Mouse (Mus musculus) gastrocnemius, adult 18-20 months (tissue): ENCODE results near the gene 1700028K03Rik. TPM values are rescaled to one million over a fixed set of nuclear protein-coding genes. Genes with fewer than 3 reads are reported as not detected.

Experiments
- DNase-seq: peaks from one replicate; pipeline ENCODE4 v3.0.0; 2021; ENCODE audit warnings: low spot score
- long read RNA-seq, 2 experiments: library from polyadenylated mRNA; stranded (forward); transcript quantifications; one replicate each; pipeline ENCODE4 v2.0.0; 2021
- total RNA-seq, 2 experiments: library from RNA; stranded (reverse); gene quantifications; 2 replicates each; pipeline ENCODE4 v1.2.3; 2021

1700028K03Rik gene
- under 1 TPM in 1 of 2 experiments, not detected in 1; 0.05 TPM for total RNA-seq
- long read RNA-seq, experiment 1 = 0 reads
- long read RNA-seq, experiment 2 = 0 reads

DNA sequence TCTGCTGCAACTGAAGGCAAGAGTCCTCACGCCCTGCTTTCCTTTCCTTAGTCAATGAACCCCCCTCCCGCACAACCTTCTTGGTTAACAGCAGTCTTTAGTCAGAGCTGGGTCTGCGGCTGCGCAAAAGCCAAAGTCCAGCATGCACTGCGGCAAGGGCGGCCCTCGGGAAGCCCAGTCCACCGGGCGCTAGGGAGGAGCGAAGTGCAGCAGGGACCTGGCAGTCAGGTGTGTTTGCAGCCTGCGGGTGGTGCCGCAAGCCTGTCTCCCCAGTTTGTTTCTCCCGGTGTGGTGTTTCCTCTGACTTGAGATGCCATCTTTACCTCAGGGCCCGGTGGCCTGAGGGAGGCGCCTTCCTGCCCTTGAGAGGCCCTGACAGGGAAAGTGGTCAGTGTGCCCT lies at the start of gene 1700028K03Rik:
Gene 1700028K03Rik (plus strand): TSS at position 129 of the 400 bp plus-strand sequence.
- no peak for DNase-seq

DNA sequence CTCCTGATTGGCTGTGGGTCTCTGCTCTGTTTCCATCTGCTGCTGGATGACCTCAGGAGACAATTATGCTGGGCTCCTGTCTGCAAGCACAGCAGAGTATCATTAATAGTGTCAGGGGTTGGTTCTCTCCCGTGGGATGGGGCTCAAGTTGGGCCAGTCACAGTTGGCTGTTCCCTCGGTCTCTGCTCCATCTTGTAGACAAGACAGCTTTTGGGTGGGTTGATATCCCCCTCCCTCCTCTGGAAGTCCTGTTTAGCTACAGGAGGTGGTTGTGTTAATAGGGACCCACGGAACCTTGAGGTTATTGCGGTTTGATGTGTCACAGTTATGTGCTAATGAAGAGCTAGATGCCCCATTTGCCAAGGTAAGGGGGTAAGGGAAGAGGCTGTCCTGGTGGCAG lies 45.5 kb upstream of the 1700028K03Rik start:
- no peak for DNase-seq

DNA sequence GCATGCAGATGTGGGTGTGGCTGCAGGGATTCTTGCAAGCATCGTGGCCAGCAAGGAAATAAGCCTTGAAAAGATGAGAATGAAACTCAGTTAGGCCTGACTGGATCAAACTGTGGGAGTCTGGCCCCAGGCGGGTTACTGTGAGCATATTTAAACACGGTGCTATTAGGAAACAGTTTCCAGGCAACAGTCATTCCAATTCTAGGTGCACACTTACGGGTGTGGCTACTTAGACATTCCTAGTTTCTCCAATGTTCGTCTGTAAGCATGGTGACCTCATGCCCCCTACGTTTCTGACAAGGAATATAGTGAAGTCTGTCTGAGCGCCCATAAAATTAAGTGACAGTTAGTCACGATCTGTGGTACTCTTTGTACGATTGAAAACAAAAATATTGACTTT lies 43.5 kb upstream of the 1700028K03Rik start:
- DNase-seq = no peak

DNA sequence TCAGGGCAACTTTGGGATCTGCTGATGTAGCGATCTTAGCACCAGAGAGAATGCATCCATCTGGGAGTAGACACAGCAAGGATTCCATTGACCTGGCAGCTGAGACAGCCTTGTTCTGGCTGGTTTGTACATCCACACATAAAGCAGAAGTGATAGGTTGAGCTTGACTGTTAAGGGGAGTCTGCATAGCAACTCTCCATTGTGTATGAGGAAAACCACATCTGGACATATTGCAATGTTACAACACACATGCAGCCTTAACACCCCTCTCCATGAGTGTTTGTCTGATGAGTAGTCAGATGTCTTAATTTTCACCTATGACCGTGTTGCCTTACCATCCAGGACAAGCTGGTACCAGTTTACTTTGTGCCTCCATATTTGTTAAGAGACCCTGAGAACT lies 42.0 kb upstream of the 1700028K03Rik start:
- no peak for DNase-seq

DNA sequence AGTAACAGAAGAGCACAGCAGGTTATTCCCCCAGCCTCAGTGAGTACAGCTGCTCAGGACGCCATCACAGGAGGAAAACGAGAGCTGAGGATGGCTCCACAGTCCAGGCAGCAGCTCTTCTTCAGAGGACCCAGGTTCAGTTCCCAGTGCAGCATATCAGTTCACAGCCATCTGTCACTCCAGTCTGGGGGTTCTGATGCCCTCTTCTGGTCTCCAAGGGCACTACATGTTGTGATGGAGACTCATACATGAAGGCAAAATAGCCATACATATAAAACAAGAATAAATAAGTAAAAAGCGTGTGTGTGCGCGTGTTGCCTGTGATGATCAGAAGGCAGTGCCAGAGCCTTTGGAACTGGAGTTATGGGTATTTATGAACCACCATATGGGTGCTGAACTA lies 39.8 kb upstream of the 1700028K03Rik start:
- no peak for DNase-seq

DNA sequence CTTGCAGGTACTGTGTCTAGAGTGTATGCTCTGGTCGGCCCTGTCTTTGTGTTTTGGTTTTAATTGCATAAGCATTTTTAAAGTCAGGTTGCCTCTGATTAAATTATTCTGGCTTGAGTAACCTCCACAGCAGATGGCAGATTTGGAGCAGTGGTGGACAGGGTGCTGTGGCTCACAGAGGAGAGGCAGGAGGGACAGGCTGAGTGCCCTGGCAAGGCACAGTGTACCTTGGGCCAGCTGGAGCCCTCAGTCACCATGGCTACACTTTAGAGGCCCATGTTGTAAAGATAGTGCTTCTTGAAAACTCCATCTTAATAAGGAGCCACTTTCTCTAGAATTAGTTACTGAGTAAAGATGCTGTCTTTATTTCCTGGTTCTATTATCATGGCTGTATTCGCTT lies 38.5 kb upstream of the 1700028K03Rik start:
- DNase-seq = no peak

DNA sequence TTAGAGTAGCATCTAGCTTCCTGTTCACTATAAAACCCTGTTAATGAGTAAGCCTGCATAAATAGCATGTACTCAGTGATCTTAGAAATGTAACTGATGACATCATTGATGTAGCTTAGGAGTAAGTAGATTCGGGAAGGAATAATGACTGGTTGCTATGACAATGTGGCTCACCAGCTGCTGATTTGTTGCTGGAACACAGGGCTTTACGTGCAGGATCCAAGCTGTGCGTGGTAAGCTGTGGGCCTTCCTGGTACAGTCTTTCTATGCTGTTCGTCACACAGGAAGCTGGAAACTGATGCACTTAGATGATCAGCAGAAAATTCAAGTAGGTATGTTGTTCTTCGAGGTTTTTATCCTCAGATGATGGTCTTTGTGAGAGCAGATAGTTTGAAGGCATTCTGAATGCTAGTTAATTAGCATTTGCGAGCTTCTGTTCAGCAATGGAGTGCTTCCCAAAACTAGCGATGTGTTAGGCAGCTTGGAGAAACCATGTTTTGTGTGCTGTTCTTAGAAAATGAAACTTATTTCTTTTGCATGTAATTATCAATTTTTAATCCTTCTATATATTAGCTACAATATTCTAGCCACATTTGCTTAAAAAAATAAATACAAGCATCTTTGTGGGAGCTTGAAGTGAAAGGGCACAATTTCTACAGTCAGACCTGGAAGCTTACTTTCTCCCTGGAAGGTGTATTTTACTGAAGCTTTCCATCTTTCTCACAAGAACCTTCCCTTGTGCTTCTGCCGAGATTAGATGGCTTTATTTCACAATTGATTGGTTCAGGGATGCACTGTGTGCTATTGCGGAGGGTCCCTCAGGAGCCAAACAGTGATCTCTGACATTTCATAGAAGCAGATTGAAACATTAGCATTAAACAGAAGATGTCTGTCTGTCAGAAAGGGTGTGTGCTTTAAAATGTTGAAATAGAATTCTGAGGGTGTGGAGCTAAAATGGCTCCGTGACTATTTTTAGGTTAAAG lies 36.7 kb upstream of the 1700028K03Rik start:
- no peak for DNase-seq

DNA sequence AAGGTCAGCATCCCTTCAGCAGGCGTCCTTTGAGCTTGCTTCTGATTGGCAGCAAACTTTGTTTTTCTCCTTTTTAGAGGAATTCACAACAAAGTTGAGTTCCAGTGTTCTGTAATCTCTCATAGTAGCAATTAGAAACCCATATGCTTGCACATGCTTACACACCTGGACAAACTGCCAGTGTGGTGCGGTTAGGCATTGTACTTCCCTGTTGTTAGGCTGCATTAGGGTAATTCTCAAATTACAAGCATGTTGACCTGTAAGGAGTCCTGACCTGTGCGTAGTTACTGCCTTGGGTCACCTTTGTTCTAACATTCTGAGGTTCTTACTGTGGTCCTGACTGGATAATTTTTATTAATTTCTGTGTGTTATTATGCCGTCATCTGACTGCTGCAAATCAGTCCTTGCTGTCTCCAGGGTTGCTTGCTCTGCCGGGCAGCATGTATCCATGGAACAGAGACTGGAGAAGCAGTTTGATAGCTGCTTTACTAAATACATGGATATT lies 35.7 kb upstream of the 1700028K03Rik start:
- DNase-seq = no peak

DNA sequence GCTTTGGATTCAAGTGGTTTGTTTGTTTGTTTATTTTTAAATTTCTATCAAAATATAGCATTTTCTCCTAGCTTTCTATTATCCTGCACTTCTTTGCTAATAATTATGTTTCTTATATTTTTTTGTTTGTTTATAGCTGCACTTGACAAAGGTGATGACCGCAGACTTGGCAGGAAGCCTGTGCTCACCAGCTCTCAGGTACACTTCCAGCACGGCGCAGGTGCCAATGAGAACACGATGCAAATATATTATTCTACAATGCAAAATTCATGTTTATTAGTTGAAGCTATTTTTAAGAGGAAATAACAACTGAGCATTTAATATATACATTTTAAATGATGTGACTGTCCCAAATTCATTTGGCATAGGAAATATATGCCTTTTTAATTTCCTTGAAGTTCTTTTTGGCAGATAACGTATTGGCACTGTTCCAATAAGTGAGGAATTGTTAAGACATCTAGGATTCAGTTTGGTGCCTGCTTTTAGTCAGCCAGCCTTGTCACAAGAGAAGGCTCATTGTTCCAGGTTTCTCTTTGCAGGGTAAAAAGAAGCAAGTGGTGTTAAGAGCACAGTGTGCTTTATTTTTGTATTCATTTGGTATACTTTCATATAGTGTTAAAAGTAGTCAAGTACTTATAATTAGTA lies 34.5 kb upstream of the 1700028K03Rik start:
- DNase-seq = no peak

DNA sequence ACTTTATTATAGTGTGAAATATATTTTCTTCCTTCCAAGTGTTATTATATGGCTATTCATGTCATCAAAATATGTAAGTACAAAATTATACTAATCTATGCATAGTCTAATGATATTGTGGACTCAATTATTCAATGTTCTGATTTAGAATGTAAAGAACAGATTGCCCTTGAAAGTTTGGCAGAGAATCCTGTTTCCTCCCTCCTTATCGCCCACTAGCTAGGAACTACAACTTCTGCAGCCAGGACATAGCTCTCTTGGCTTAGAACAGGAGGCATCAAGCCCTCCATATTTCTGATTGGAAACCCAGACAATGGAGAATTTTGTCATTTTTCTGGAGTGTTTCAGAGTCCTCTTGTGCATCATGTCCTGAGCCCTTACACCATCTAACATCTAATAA lies 33.8 kb upstream of the 1700028K03Rik start:
- no peak for DNase-seq

DNA sequence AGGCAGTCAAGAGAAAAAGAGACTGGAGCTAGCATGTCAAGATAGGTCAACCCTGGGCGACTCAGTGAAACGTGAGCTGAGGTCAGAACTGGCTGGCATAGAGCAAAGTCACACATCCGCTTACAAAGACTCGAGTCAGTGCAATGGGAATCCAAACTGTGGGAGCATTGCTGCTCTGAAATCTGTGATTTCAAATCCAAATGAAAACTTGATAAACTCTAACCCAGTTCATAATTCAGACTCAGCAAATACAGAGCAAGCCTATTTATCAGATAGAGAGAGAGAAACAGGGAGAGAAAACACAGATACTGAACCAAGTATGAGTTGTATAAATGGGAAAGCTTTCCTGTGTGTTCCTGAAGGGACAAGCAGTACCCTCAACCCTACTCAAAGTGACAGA lies 27.2 kb upstream of the 1700028K03Rik start, which contains the start of gene Gm42669:
Gene Gm42669 (plus strand): TSS at position 301 of the 400 bp plus-strand sequence.
- DNase-seq = no peak

DNA sequence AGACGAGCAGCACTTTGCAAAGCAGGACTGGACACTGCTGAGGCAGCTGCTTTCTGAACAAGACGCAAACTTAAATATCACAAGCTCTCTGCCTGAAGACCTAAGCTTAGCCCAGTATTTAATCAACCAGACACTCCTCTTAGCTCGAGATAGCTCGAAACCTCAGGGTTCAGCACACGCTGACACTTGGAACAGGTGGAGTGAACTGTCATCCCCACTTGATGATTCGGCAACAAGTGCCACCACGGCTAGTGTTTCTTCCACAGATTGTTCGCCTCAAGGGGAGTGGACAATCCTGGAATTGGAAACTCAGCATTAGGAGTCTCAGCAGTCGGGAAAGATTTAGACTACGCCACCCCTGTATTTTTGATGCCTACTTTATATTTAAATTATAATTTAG lies 24.0 kb upstream of the 1700028K03Rik start:
- DNase-seq = peak; percentile 54

DNA sequence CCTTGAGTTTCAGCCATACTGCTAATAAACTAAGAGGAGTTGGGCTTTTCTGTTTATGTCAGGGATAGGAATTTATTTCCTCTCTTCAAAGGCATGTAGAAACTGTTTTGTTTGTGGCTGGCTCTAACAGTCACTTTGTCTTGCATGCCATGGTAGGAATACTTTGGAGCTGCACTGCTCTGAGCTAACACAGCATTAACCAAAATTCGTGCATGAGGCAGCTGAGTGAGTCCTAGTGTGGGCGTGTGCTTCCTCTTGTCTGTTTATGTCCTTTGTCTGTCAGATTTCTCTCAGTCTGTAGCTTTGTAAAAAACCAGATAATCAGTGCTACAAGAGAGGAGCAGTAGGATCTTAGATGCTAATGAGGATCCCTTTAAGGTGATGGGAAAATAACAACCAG lies 23.2 kb upstream of the 1700028K03Rik start:
- DNase-seq = no peak

DNA sequence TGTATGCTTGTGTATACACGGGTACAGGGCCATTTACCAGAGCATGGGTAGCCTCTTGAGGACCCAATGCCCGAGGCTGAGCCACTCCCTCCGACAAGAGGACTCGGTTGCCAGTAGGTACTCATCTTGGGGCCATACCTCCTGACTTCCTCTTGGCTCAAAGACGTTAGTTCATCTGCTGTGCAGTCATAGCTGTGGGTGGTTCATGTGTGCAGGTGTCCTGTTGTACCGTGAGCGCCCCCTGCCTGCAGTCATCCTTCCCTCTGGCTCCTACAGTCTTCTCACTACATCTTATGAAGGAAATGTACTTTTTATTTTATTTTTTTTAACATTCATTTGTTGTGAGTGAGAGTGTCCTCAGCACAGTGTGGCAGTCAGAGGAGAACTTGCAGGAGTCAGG lies 20.9 kb upstream of the 1700028K03Rik start:
- peak; percentile 20 for DNase-seq

DNA sequence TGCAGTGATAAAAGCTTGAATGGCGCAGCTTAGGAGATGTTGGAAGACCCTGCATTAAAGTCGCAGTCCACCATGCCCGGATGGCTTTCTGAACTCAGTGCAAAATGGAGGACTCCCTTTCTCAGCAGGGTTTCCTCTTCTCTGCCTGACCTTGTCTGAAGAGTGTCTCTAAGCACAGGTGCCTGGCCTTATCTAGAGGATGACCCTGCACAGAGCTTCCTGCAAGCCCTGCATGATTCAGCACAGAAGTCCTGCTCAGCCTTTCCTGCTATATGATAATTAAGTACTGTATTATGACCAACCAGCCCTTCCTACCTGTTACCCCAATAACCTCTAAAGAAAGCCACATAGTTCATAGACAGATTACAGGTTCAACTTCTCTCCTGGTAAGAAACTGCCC lies 19.1 kb upstream of the 1700028K03Rik start:
- DNase-seq = no peak

DNA sequence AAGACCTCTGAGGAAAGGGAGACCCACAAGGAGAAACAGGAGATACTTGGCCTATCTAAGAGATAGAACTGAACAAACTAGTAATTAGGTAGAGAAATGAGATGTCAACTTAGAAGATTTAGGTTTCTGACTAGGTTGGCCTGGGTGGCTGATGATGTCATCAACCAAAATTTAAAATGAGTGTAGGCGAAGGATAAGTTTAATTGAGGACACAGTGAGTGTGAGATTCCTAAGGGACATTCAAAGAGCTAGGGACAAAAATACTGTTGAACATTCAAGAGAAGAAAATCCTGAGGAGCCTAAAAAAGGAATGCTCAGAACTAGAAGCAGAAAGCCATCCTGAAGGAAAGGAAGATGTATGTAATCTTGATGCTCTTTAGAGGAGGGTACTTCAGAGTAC lies 18.4 kb upstream of the 1700028K03Rik start:
- no peak for DNase-seq

DNA sequence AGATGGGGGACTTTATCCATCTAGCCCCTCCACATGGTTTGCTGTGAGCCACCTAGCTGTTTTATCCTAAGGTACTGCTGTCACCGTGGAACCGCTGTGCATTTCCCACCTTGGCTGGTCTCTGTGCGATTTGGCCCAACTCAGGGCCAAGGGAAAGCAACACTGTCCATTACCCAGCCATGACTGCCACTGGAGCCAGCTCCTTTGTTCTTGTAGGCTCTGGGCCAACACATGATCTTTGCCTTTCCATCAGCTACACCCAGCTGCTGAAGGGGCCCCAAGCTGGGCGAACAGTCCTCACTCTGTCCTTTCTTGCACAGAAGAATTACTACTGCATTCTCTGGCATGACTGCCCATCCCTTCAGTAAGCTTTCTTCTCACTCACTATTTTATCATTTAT lies 15.9 kb upstream of the 1700028K03Rik start:
- DNase-seq = no peak

DNA sequence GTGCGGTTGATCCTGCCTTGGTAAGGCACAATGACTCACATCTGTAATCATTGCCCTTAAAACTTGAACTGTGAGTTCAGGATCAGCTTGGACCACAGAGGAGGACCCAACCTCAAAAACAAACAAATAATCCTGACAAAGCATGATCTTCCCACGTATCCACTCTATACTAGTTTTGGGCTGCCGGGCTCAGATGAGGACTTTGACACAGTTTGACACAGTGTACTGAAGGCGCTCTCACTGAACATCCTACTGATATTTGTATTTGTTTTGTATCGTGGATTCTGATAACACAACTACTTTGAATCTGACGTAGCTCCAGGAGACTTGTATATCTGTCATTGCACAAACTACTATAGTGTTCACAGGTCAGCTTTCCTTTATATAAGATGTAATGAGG lies 13.1 kb upstream of the 1700028K03Rik start:
- no peak for DNase-seq

DNA sequence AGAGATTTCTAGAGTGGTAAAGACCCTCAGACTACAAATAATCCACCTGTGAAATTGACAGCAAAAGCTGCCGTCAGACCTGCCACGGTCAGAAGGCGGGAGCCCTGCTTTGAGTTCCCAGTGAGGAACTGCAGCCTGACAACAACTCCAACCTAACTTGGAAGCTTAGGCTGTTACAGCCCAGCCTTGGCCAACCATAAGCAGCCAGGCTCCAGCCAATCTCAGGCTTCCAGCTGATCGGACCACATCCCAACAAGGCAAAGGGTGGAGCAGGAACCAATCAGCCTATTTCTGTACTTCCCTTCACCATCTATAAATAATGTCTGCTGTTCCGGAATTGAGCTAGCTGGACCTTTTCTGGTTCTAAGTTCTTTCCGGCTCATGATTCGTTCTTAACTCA lies 12.6 kb upstream of the 1700028K03Rik start:
- peak; percentile 21 for DNase-seq

DNA sequence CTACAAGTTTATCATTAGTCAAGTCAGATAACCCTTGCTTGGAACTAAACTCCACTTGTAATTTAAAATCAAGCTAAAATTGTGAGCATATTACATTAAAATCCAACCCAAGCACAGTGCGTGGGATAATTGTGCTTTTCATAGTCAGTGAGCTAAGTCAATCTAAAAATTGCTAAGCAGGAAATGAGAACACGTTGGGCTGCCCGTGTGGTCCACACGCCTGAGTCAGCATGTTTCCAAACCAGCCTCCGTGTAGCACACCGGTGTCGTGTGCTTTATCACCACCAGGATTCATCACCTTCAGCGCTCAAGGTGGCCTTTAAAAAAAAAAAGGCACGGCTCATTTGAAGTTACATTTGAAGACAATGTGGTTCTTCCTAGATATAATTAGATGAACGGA lies 10.2 kb upstream of the 1700028K03Rik start:
- DNase-seq = no peak

DNA sequence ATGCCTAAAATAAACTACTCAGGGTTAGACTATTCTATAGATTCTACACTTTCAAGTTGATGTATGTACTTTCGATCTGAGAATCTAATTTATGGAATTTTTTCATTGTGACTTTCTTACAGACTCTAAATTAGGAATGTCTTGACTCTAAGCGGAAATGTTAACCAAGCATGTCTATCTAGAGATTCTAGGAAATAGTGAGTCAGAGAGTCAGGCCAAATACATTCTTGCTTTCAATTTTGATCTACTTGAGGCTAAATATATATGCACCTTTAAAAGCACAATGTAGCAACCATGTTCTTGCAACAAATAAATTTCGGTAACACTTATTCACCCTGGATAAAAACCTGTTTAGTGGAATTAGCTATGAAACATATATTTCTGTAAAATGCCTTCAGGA lies 5.7 kb upstream of the 1700028K03Rik start:
- DNase-seq = no peak

DNA sequence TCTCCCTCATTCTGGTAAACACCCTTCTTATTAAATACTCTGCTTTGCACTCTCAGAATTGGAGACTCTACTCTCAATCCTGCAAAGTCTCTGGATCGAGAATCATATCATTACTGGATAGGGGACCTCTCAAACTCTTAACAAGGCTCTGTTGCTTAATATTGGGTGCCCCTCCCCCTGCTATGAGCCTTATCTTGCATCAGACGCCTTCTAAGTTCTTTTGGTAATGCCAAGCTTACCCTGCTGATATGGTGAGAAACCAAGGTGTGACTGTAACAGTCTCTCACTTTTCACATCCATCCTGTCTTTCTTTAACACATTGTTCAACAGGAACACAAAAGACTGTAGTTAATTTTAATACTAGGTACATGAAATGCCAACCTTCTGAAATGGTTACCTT lies 919 bp upstream of the 1700028K03Rik start:
- DNase-seq = no peak
